Mouse (Mus musculus): ENCODE results near the gene Fndc3b. TPM values are rescaled to one million over a fixed set of nuclear protein-coding genes. Genes with fewer than 3 reads are reported as not detected.
"Not testable (repeated sequence)": the region's sequence is repeated elsewhere in the genome, so short reads cannot be mapped to it uniquely, and the experiment has no call there.

Fndc3b gene
- polyA plus RNA-seq, 1 experiment = 8.4 TPM

GRCm38 (mm10) chr3:27478563-27479156 lies 232.4 kb downstream of the Fndc3b start:
- DNase-seq (ENCODE audit: extremely low spot score in 1 of 2, low spot score in 1 of 2) = peak in 1 of 2 experiments; percentile 37

- DNase-seq (ENCODE audit: extremely low spot score in 1 of 2, low spot score in 1 of 2) = not testable (repeated sequence)
Observed at GRCm38 (mm10) chr3:27477749-27478148, 233.4 kb downstream of the Fndc3b start.

- DNase-seq (ENCODE audit: extremely low spot score in 1 of 2, low spot score in 1 of 2) = no peak
Observed at GRCm38 (mm10) chr3:27475899-27476298, 235.2 kb downstream of the Fndc3b start.

GRCm38 (mm10) chr3:27473801-27474599 lies 237.1 kb downstream of the Fndc3b start:
- DNase-seq (ENCODE audit: extremely low spot score in 1 of 2, low spot score in 1 of 2) = no peak

GRCm38 (mm10) chr3:27472846-27473245 lies 238.3 kb downstream of the Fndc3b start:
- no peak for DNase-seq (ENCODE audit: extremely low spot score in 1 of 2, low spot score in 1 of 2)

GRCm38 (mm10) chr3:27470781-27471180 lies 240.3 kb downstream of the Fndc3b start:
- no peak for DNase-seq (ENCODE audit: extremely low spot score in 1 of 2, low spot score in 1 of 2)

- no peak for DNase-seq (ENCODE audit: extremely low spot score in 1 of 2, low spot score in 1 of 2)
Observed at GRCm38 (mm10) chr3:27469971-27470370, 241.1 kb downstream of the Fndc3b start.

- DNase-seq (ENCODE audit: extremely low spot score in 1 of 2, low spot score in 1 of 2) = no peak
Observed at GRCm38 (mm10) chr3:27467505-27468020, 243.5 kb downstream of the Fndc3b start.

GRCm38 (mm10) chr3:27466297-27466901 lies 244.7 kb downstream of the Fndc3b start:
- DNase-seq (ENCODE audit: extremely low spot score in 1 of 2, low spot score in 1 of 2) = peak; percentile 44 to 87

GRCm38 (mm10) chr3:27463373-27463772 lies 247.7 kb downstream of the Fndc3b start:
- DNase-seq (ENCODE audit: extremely low spot score in 1 of 2, low spot score in 1 of 2) = no peak

- no peak for DNase-seq (ENCODE audit: extremely low spot score in 1 of 2, low spot score in 1 of 2)
Observed at GRCm38 (mm10) chr3:27462934-27463333, 248.2 kb downstream of the Fndc3b start.

GRCm38 (mm10) chr3:27462316-27462902 lies 248.7 kb downstream of the Fndc3b start:
- DNase-seq (ENCODE audit: extremely low spot score in 1 of 2, low spot score in 1 of 2) = no peak

GRCm38 (mm10) chr3:27461861-27462260 lies 249.2 kb downstream of the Fndc3b start:
- no peak for DNase-seq (ENCODE audit: extremely low spot score in 1 of 2, low spot score in 1 of 2)

GRCm38 (mm10) chr3:27461037-27461436 lies 250.1 kb downstream of the Fndc3b start:
- peak; percentile 68 to 88 for DNase-seq (ENCODE audit: extremely low spot score in 1 of 2, low spot score in 1 of 2)

GRCm38 (mm10) chr3:27458416-27458815 lies 252.7 kb downstream of the Fndc3b start:
- DNase-seq (ENCODE audit: extremely low spot score in 1 of 2, low spot score in 1 of 2) = no peak

- no peak for DNase-seq (ENCODE audit: extremely low spot score in 1 of 2, low spot score in 1 of 2)
Observed at GRCm38 (mm10) chr3:27456514-27456913, 254.6 kb downstream of the Fndc3b start.

GRCm38 (mm10) chr3:27454402-27455195 lies 256.5 kb downstream of the Fndc3b start:
- DNase-seq (ENCODE audit: extremely low spot score in 1 of 2, low spot score in 1 of 2) = no peak

GRCm38 (mm10) chr3:27453453-27454098 lies 257.5 kb downstream of the Fndc3b start:
- DNase-seq (ENCODE audit: extremely low spot score in 1 of 2, low spot score in 1 of 2) = peak in 1 of 2 experiments; percentile 27

GRCm38 (mm10) chr3:27449447-27449846 lies 261.7 kb downstream of the Fndc3b start:
- no peak for DNase-seq (ENCODE audit: extremely low spot score in 1 of 2, low spot score in 1 of 2)

- no peak for DNase-seq (ENCODE audit: extremely low spot score in 1 of 2, low spot score in 1 of 2)
Observed at GRCm38 (mm10) chr3:27448367-27448766, 262.7 kb downstream of the Fndc3b start.
